21 mouse cellular contexts compared by ENCODE assay signal in genomic region chr10:13212829-13213228, GRCm38 (mm10). TPM values are rescaled to one million over a fixed set of nuclear protein-coding genes. Genes with fewer than 3 reads are reported as not detected.
"Had no signal": no experiment of that assay in that cellular context is flagged by ENCODE, and none has a peak within 500 bp of the region (broad histone marks: within the 10 kb centered on the region; RNA-seq: fewer than 3 reads in every experiment).

No protein-coding gene starts in this region.

- H3K4me3 ChIP-seq: layer of hippocampus, adult 2 months; limb, embryonic 13.5 days; liver, embryonic 15.5 days; megakaryocyte, embryonic 14.5 days; midbrain, embryonic 15.5 days; neural tube, embryonic 13.5 days had no signal

- H3K4me1 ChIP-seq: midbrain, embryonic 15.5 days; neural tube, embryonic 13.5 days had no signal

- H3K36me3 ChIP-seq: midbrain, embryonic 15.5 days; neural tube, embryonic 13.5 days had no signal

- H3K9me3 ChIP-seq: limb, embryonic 13.5 days; liver, embryonic 15.5 days; megakaryocyte, embryonic 14.5 days; midbrain, embryonic 15.5 days; neural tube, embryonic 13.5 days had no signal

- H3K9ac ChIP-seq: limb, embryonic 13.5 days; liver, embryonic 15.5 days; midbrain, embryonic 15.5 days; neural tube, embryonic 13.5 days had no signal

- DNase-seq: kidney, postnatal 10 days; kidney, postnatal 4 days; lung, postnatal 14 days; retina, postnatal 1 day; right cerebral cortex, postnatal 4 days; spleen, adult 18-20 months; thymus, adult 18-20 months; thymus, postnatal 14 days had no signal

- H3K4me2 ChIP-seq: limb, embryonic 13.5 days; liver, embryonic 11.5 days; liver, embryonic 15.5 days; midbrain, embryonic 11.5 days; midbrain, embryonic 15.5 days; neural tube, embryonic 13.5 days had no signal

- H3K27ac ChIP-seq: layer of hippocampus, adult 2 months; limb, embryonic 13.5 days; liver, embryonic 15.5 days; macrophage; midbrain, embryonic 15.5 days; neural tube, embryonic 13.5 days had no signal

- ATAC-seq: midbrain, embryonic 15.5 days had no signal

- H3K27me3 ChIP-seq: limb, embryonic 13.5 days; liver, embryonic 15.5 days; midbrain, embryonic 15.5 days; neural tube, embryonic 13.5 days had no signal

RNA-seq across cellular contexts. Expression of gene Zc2hc1b, which starts 35.0 kb away (rescaled TPM):
- total RNA-seq: layer of hippocampus, adult 2 months; layer of hippocampus, postnatal 10 days; left cerebral cortex, postnatal 36 days; monocyte, adult 5-6 weeks had no signal
- polyA plus RNA-seq: limb, embryonic 13.5 days; liver, embryonic 11.5 days; liver, embryonic 15.5 days; lung, adult 2 months; macrophage; midbrain, embryonic 11.5 days; midbrain, embryonic 15.5 days; neural tube, embryonic 13.5 days had no signal
